Mouse (Mus musculus) ES-E14 (cell line): Measurements from ENCODE around the gene Lao1. TPM values are rescaled to one million over a fixed set of nuclear protein-coding genes. Genes with fewer than 3 reads are reported as not detected.

Experiments
- DNase-seq: peaks from one replicate; pipeline ENCODE4 v3.0.0-alpha.2; 2013; ENCODE audit warnings: low read depth, low spot score
- H3K27ac ChIP-seq: 2 replicates; pipeline ENCODE4 v1.5.1; 2012; ENCODE audit warnings: low read depth, mild to moderate bottlenecking, low read length, moderate library complexity, mixed read lengths; ENCODE audit not compliant: poor library complexity, insufficient read depth, severe bottlenecking
- H3K36me3 ChIP-seq: 2 replicates; pipeline ENCODE4 v1.6.1; 2012; ENCODE audit warnings: mild to moderate bottlenecking, low read length, moderate library complexity, mixed read lengths; ENCODE audit not compliant: control insufficient read depth, poor library complexity, insufficient read depth, severe bottlenecking
- H3K4me1 ChIP-seq, 2 experiments: fragments of 150-350 bp in 1 of 2; sonication (generic) in 1 of 2; 2 replicates each; pipeline ENCODE4 v1.6.1; 2012; ENCODE audit warnings: low read length in 2 of 2, mild to moderate bottlenecking in 1 of 2, mixed read lengths in 1 of 2; ENCODE audit not compliant: control insufficient read depth in 2 of 2, insufficient read depth in 2 of 2, poor library complexity in 1 of 2
- H3K4me3 ChIP-seq, 2 experiments: fragments of 150-350 bp in 1 of 2; sonication (generic) in 1 of 2; 2 replicates each; pipeline ENCODE4 v1.5.1; 2012; ENCODE audit warnings: low read length in 2 of 2, low read depth in 1 of 2, mild to moderate bottlenecking in 1 of 2, mixed read lengths in 1 of 2; ENCODE audit not compliant: insufficient read depth in 1 of 2, poor library complexity in 1 of 2, severe bottlenecking in 1 of 2
- H3K9ac ChIP-seq: 2 replicates; pipeline ENCODE4 v1.6.1; 2012; ENCODE audit warnings: low read depth, mild to moderate bottlenecking, low read length, mixed read lengths; ENCODE audit not compliant: poor library complexity, insufficient read depth, severe bottlenecking
- H3K9me3 ChIP-seq: fragments of 150-350 bp; sonication (generic); 2 replicates; pipeline ENCODE4 v1.6.1; 2012; ENCODE audit warnings: low read depth, mild to moderate bottlenecking, low read length; ENCODE audit not compliant: control insufficient read depth, insufficient read depth
- CHD2 ChIP-seq: IDR thresholded peaks from 2 replicates; pipeline ENCODE4 v1.6.1; 2014; ENCODE audit warnings: mild to moderate bottlenecking, low read depth, low read length, inconsistent platforms
- HCFC1 ChIP-seq: IDR thresholded peaks from 2 replicates; pipeline ENCODE4 v1.6.1; 2012; ENCODE audit warnings: low read length, inconsistent platforms, borderline replicate concordance; ENCODE audit not compliant: insufficient read depth
- MAFK ChIP-seq: IDR thresholded peaks from 2 replicates; pipeline ENCODE4 v1.6.1; 2014; ENCODE audit warnings: mild to moderate bottlenecking, low read depth, low read length, inconsistent platforms; ENCODE audit not compliant: insufficient read depth
- ZC3H11A ChIP-seq: IDR thresholded peaks from 2 replicates; pipeline ENCODE4 v1.6.1; 2012; ENCODE audit warnings: low read depth, mild to moderate bottlenecking, inconsistent platforms, low read length, borderline replicate concordance
- ZNF384 ChIP-seq: IDR thresholded peaks from 2 replicates; pipeline ENCODE4 v1.6.1; 2012; ENCODE audit warnings: low read depth, low read length, inconsistent platforms
- in situ Hi-C, 2 experiments: fragments of 600-800 bp; cut with MboI; formaldehyde crosslinking; loops; one replicate each; pipeline ENCODE4 v1.15.1; 2025; ENCODE audit warnings: low sequenced_read_pairs in 2 of 2, inconsistent platforms in 1 of 2; ENCODE audit not compliant: unreplicated experiment in 2 of 2
- total RNA-seq: library from RNA; depleted of rRNA; stranded (reverse); fragments of 300-350 nt; gene quantifications from 2 replicates; pipeline ENCODE4 v1.2.3, GENCODE M21; 2012

The Lao1 gene
- total RNA-seq, 1 experiment = not detected

DNA sequence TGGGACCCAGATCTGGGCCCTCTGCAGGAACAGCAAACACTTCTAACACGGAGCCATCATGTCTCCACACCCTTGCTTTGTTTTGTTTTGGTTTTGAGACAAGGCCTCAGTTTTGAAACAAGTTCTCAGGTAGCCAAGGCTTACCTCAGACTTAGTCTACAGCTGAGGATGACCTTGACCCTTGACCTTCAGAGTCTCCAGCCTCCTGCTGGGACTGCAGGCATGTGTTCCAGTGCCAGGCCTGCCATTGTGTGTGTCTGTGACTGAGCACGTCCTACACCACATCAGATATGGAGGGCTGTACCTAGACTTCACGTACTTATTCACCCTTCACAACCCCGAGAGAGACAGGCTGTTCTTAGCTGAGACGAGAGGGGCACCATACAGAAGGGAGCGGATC, 46.2 kb downstream of the Lao1 start:
- peak overlapping the region; percentile 17; the same call in 1 of the 2 replicates for H3K9ac ChIP-seq
- H3K36me3 ChIP-seq = no peaks in the 10 kb centered on the region
- no peak overlapping the region for H3K4me3 ChIP-seq
- peak overlapping the region; percentile 37 for H3K27ac ChIP-seq
- no peak for TF ChIP-seq CHD2
- TF ChIP-seq MAFK = no peak
- TF ChIP-seq ZNF384 = no peak
- no peak for TF ChIP-seq HCFC1
- no peak for TF ChIP-seq ZC3H11A
- in situ Hi-C loops = loop anchor here (5.0 to 25.0 kb wide), 3 partner anchors 65 to 105 kb away; partner anchors contain the start of gene Slc2a1 (in 1 of the 2)
- no peak for DNase-seq
- H3K4me1 ChIP-seq = peaks cover 26 to 46% of the 10 kb centered on the region in 2 experiments
- H3K9me3 ChIP-seq = no peaks in the 10 kb centered on the region

DNA sequence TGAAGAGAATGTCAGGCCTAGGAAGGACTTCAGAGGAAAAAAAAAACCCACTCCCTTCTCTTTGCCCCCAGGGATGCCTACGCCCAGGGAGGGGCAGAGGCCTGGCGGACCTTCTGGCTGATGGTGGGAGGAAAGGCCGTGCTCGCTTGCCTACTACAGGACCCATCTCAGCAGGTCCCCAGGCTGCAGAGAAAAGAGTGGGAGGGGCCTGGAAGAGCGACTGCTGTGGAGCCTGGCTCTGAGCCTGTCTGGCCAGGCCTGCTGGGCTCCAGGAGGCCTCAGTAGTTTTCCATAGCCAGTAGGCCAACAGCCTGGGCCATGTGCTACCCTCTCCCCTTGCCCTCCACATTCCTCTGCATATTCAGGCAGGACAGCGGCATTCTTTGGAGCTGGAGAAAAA, 47.1 kb downstream of the Lao1 start:
- Histone ChIP-seq H3K36me3 (no peaks in the 10 kb centered on the region), H3K4me1 (peaks cover 26 to 46% of the 10 kb centered on the region in 2 experiments), H3K9ac (peak overlapping the region; percentile 60; the same call in 1 of the 2 replicates), H3K9me3 (no peaks in the 10 kb centered on the region), H3K27ac (peak overlapping the region; percentile 37), H3K4me3 (no peak overlapping the region; a peak in 1 of 4 replicates)
- TF ChIP-seq CHD2 (no peak), ZNF384 (0 out of 2 replicates have a peak, but pooled peaks have one; percentile 24)
- DNase-seq = no peak
- in situ Hi-C loops = loop anchor here (5.0 to 25.0 kb wide), 3 partner anchors 64 to 104 kb away; partner anchors contain the start of gene Slc2a1 (in 1 of the 2)

DNA sequence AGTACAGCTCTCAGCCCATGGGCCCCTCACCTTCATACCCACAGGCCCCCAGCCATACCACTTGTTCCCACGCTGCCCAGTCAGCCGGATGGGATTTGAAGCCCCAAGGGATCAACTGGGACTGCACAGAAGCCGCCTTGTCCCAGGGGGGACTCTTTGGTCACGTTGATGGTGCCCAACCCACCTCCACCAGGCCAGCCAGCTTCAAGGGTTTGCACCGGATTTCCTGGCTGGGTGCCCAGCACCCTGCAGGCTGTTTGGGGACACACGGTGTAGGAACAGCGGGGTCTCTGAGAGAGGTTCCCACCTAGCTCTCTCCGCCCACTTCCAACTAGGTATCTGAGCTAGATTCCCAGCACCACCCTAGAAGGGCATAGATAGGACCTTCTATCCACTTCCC, 48.4 kb downstream of the Lao1 start:
- no peak for DNase-seq
- H3K4me3 ChIP-seq = no peak overlapping the region
- H3K4me1 ChIP-seq = peaks cover 26 to 46% of the 10 kb centered on the region in 2 experiments
- in situ Hi-C loops = loop anchor here (5.0 to 25.0 kb wide), 3 partner anchors 62 to 102 kb away; partner anchors contain the start of gene Slc2a1 (in 1 of the 2)
- no peak overlapping the region; the same call in 1 of the 2 replicates for H3K27ac ChIP-seq
- TF ChIP-seq ZC3H11A (no peak), HCFC1 (no peak), CHD2 (no peak), MAFK (no peak), ZNF384 (no peak)
- H3K36me3 ChIP-seq = no peaks in the 10 kb centered on the region
- H3K9me3 ChIP-seq = no peaks in the 10 kb centered on the region
- H3K9ac ChIP-seq = no peak overlapping the region; the same call in 1 of the 2 replicates

DNA sequence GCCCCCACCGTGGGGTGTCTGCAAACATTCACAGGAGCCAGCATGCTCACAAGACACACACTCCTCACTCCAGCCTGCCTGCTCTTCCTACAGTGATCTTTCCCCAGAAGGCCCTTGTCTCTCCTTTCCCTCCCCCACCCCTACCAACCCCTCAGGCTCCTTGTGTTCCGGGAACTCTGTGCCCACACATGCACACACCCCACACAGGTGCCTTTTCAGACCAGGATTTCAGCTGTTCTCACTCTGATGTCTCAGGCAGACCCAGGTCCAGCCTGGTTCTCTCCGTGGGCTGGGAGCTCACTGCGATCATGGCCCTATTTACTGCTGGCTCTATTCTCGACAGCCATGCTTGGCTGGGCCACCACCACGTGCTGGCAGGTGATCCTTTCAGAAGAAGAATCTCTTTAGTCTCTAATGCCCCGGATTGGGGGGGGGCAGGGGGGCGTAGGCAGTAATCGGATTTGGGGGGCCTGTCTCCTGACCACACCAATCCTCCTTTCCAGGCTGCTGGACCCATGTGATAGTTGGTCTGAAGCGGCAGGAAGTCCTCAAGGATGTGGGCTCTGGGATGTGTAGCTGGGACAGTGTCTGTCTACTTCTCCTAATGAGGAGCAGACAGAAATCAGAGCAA, 49.8 kb downstream of the Lao1 start:
- no peak for TF ChIP-seq ZC3H11A
- TF ChIP-seq CHD2 = no peak
- TF ChIP-seq HCFC1 = no peak
- TF ChIP-seq MAFK = no peak
- TF ChIP-seq ZNF384 = no peak
- peaks cover 24 to 44% of the 10 kb centered on the region in 2 experiments for H3K4me1 ChIP-seq
- no peak overlapping the region for H3K4me3 ChIP-seq
- H3K9ac ChIP-seq = peak overlapping the region; percentile 68
- in situ Hi-C loops = loop anchor here in 1 of 2 experiments (25.0 kb wide), 1 partner anchor 101 kb away; the partner anchor contains the start of gene Slc2a1
- H3K9me3 ChIP-seq = no peaks in the 10 kb centered on the region
- no peaks in the 10 kb centered on the region for H3K36me3 ChIP-seq
- peak overlapping the region; percentile 29; the same call in 1 of the 2 replicates for H3K27ac ChIP-seq
- no peak for DNase-seq
